Mouse (Mus musculus): ENCODE data around the gene Nfia.

The Nfia gene

GRCm38 (mm10) chr4:97766100-97766499 is 6.4 kb upstream of the Nfia start:
- no peak for DNase-seq (ENCODE audit: low spot score)

DNA sequence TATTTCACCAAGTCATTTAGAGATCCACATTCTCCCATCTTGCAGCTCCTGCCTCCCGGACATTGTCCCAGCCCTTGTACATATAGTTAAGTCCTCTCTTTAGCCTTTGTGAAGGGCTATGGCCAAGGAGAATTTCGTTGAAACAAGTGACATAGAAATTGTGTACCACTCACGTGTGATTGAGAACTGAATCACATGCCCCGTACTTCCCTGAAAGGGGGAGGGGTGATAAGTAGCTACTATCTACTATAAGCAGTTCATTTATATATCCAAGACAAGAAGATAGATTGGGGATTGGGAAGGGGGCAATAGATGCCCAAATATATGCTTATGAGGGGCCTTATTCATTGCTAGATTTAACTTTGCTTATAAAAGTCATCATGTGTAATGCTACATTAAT is 5.5 kb upstream of the Nfia start:
- DNase-seq (ENCODE audit: low spot score): no peak

- DNase-seq (ENCODE audit: low spot score): no peak
These were observed 5.0 kb upstream of the Nfia start for GRCm38 (mm10) chr4:97767516-97767915.

DNA sequence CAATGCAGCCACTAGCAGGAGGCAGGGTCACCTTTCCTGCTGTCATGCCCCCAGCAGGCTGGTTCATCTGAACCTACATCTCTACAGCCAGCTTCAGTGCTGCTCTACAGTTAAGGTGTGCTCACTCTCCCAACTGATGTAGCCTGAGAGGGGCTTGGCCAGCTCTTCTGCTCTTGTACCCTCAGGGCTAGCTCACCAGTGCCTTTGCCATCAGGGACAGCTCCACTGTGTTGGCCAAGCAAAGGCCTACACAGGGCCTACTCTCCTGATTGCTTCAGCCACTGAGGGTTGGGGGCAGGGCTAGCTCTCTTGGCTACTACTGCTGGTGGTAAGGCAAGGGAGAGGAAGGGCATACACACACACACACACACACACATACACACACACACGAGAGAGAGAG is 2.7 kb upstream of the Nfia start:
- no peak for DNase-seq (ENCODE audit: low spot score)

DNA sequence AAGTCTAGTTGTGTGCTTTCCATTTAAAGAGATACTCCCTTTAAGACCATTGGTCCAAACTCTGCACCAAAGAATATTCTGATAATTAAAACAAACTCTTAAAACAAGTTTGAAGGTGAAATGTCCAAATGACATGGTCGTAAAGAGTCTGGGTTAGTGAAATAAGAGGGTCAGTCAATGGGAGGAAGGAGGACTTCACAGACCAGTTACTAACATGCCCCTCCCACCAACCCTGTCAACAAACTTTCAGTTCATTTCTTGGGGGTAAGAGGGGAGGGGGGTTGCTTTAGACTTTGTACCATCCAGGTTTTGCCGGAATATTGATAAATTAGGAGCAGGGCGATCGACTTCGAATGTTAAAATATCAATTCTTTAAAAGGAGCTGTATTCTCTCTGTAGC is 1.1 kb upstream of the Nfia start:
- DNase-seq (ENCODE audit: low spot score): no peak

GRCm38 (mm10) chr4:97772084-97772484 is 450 bp upstream of the Nfia start:
- DNase-seq (ENCODE audit: low spot score): peak; percentile 94

DNA sequence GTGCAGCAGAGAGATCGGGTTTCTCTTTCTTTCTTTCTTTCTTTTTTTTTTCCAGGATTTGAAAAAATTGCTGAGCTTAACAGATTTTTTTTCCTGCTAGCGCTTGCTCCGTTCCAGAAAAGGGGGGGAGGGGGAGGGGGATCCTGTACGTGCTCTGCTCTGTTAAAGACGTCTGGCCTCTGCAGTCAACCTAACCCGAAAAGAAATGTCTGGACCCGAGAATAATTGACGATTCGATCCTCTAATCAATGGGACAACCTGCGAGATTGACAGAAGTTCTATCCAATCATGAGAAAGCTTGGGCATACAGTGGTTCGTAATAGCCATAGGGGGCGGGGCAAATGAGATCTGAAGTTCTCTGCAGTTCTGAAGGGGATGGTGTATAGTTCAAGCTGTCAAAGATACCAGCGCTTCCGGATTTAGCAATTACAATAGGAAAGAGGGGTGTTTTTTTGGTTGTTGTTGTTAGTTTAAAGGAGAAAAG is 618 bp downstream of the Nfia start:
- peak; percentile 95 for DNase-seq (ENCODE audit: low spot score)

- no peak for DNase-seq (ENCODE audit: low spot score)
These were observed 1.3 kb downstream of the Nfia start for GRCm38 (mm10) chr4:97773791-97774190.

DNA sequence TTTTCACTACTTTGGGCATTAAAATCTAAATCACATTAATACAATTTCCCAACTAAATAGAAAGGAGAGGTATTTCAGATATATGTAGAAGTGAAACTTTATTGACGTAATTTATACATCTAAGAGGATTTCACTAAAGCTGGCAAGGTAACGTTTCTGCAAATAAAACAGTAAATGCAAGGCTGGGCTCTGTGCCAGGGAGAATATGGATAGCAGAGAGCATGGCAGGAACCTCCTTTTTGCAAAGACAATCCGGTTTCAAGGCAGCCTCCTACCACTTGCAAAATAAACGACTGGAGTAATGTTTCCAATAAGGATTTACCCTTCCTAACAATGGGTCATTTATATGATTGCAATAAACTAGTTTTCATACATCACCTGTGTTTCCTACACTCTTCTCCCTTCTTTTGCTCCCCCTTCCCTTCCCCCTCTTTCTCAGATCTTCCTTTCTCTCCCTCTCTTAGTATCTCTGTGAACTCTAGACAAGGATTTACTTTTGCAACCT is 2.0 kb downstream of the Nfia start:
- DNase-seq (ENCODE audit: low spot score): no peak

DNA sequence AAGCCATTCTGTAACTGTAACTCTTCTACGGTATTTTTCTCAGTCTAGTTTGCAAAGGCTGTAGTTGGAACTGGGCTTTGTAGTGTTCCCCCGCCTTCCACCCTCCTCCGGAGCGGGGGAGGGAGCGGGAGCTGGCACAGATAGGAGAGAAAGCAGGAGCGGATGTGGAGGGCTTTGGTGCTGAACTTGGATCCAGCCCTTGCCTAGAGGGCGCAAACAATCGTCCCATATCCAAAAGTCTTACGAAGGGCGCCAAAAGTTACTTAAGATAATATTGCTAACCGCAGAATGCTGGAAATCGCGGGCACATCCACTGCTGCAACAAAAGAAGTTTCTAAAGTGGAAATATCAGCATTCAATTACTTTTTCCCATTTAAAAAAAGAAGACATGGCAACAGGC is 2.5 kb downstream of the Nfia start:
- DNase-seq (ENCODE audit: low spot score): no peak

DNA sequence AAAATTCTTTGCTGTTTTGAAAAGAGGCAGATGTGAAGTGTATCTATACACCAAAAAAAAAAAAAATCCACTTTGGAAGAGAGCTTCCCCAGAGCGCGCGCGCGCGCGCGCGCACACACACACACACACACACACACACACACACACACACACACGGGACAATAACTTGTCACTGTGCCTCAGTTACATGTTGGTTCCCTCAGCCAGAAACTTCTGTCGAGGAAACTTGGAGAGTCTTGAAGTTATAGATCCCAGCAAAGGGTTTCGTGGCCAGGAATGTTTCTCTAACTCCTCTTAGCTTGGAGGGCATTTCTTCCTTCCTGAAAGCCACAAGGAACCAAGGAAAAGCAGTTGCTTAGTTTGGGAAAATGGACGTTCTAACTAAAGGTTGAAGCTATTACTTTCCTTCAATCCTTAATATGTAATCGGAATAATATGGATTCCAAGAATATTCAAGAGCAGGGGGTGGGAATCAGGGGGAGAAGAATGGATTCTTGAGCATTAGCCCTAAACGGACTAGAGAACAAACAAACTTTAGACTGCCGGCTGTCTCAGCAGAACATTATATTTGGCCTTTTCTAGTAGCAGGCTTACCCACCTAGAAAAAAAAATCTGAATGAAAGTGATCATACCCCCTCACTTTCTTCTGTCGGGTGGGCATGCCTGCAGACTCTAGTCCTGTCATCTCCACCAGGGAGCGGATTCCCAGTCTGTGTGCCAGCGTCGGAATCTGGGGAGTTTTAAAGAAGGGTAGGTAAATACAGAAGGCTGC is 3.1 kb downstream of the Nfia start:
- DNase-seq (ENCODE audit: low spot score): no peak

- DNase-seq (ENCODE audit: low spot score): no peak
These were observed 4.0 kb downstream of the Nfia start for GRCm38 (mm10) chr4:97776388-97777080.

GRCm38 (mm10) chr4:97777081-97777705 is 4.7 kb downstream of the Nfia start:
- no peak for DNase-seq (ENCODE audit: low spot score)

GRCm38 (mm10) chr4:97777706-97778176 is 5.2 kb downstream of the Nfia start, which contains the start of gene E130114P18Rik:
E130114P18Rik (minus strand) TSS chr4:97778078.
- DNase-seq (ENCODE audit: low spot score): no peak

DNA sequence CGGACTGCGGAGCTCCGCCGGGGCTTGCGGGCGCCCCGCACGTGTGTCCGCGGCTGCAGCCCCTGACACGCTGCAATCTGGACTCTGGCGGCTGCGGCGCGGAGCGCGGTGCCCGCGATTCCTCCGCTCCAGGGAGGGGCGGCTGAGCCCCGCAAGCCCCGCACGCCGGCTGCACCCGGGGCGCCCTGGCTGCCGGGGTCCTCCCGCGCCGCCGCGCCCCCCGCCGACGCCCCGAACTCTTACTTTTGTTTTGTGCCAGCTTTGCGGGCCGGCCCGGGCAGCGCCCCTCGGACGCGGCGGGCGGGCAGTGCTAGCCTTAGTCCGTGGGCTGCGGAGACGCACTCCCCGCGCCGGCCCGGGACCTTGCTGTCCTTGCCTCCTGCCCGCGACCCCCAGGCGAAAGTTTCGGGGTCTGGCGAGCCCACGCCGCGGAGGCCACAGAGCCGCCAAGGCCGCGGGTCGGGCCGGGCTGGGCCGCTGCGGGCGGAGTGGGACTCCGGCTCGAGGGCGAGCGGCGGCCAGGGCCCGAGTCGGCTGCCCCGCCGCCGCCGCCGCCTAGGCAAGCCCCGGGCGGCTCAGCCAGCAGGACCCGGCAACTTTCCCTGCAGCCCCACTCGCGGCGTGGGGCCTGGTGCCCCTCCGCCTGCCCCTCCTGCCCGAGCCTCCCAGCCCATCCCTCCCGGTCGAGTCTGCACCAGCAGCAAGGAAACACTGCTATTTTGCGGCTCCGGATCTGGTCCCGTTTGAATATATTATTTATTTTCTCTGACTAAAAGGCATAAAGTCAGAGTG is 5.9 kb downstream of the Nfia start:
- DNase-seq (ENCODE audit: low spot score): no peak

GRCm38 (mm10) chr4:97779003-97779930 is 6.7 kb downstream of the Nfia start:
- no peak for DNase-seq (ENCODE audit: low spot score)

DNA sequence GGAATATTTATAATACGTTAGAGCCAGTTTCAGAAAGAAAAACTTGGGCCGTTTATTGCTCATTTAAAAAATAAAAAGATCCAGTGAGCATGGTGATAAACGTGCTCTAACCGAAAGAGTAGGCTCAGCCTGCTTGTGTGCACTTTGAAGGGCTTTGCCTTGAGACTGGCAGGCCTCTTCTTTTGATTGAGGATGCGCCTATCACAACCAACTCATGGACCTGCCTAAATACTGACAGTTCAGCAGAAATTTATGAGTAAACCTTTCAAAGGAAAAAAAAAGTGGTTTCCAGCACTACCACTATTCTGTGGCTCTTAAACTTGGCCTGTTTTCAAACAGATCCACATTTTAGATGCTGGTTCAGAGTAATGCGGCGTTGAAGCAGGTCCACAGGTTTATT is 7.5 kb downstream of the Nfia start:
- DNase-seq (ENCODE audit: low spot score): no peak

GRCm38 (mm10) chr4:97780666-97781435 is 8.3 kb downstream of the Nfia start:
- DNase-seq (ENCODE audit: low spot score): no peak

DNA sequence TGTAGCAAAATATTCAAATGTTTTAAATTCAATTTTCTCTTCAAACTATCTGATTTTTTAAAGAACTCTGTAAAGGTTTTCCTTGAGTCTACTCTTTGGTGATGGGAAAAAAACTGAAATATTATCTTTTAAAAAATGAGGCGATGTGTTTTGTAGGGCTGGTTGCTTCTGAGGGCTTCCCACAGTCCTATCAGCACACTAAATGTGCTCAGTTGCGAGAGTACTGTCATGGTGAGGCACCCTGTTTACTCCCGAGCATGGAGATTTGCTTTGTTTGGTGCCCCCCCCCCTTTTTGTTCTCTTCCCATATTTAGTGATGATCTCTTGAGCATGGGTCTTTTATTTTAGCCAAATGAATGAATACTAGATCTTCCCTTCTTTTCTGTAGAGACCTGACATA is 9.5 kb downstream of the Nfia start:
- no peak for DNase-seq (ENCODE audit: low spot score)

DNA sequence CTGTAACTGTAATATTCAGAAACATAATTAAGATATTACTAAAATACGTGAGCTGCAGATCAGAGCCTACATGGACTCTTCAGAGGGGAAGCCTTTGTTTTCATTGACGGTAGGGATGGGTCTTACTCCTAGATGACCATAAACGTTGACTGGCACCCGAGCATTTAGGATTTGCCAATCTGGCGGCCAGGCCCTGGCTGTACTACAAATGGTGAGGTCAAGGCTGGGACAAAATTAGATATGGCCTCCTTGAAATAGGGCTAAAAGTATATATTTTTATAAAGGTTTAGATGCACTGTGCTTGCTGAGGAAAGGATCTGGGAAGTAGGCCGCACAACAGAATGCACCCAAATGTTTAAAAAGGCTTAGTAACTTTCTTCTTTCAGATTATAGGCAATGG is 10.0 kb downstream of the Nfia start:
- DNase-seq (ENCODE audit: low spot score): no peak
